Mouse (Mus musculus): ENCODE measurements around the gene 1700003H04Rik. TPM values are rescaled to one million over a fixed set of nuclear protein-coding genes. Genes with fewer than 3 reads are reported as not detected.

The 1700003H04Rik gene
- polyA plus RNA-seq, 1 experiment, result not detected

DNA sequence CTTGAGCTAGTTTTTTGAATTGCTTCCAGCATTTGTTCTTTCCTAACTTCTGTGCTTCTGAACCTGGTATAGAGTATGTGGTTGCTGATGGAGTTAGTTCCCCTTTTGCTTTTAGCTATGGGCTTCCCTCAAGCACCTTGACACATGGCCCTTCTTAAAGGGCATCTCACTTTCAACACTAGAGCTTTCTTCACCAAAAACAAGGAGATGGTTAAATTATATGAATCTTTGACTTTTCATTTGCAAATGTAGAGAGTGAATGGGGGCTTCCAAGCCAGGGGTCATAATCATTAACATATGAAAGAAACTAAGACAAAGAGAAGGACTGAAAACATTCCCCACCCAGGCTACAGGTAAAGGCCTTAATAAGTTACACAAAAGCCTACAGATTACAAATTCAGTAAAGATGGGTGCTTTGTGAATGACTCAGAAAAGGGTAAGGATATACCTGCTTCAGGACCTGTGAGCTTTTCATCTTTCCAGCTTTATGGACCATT, 25.2 kb upstream of the 1700003H04Rik start:
- Histone ChIP-seq H3K4me3 (no peak overlapping the region), H3K36me3 (ENCODE audit: control insufficient read depth, insufficient read depth) (no peaks in the 10 kb centered on the region), H3K4me2 (ENCODE audit: low read depth) (no peak overlapping the region), H3K79me2 (ENCODE audit: control insufficient read depth, insufficient read depth) (no peaks in the 10 kb centered on the region), H3K27me3 (ENCODE audit: control insufficient read depth, insufficient read depth, insufficient read length) (no peaks in the 10 kb centered on the region), H3ac (ENCODE audit: control insufficient read depth, insufficient read length) (no peak overlapping the region)
- TF ChIP-seq TCF12 (IDR thresholded peaks at IDR 0.05; ENCODE audit: insufficient read depth, poor library complexity, severe bottlenecking) (no peak), POLR2AphosphoS2 (IDR thresholded peaks at IDR 0.05; ENCODE audit: insufficient read length, low read depth) (no peak), E2F4 (IDR thresholded peaks at IDR 0.05; ENCODE audit: insufficient read depth) (no peak), CEBPB (IDR thresholded peaks at IDR 0.05; ENCODE audit: insufficient read depth, poor library complexity, severe bottlenecking) (no peak), REST (IDR thresholded peaks at IDR 0.05; ENCODE audit: insufficient read depth, insufficient read length) (no peak), SRF (IDR thresholded peaks at IDR 0.05; ENCODE audit: control insufficient read depth, insufficient read length, low read depth) (no peak), TCF3 (IDR thresholded peaks at IDR 0.05; ENCODE audit: insufficient read length, low read depth) (no peak), MYOD1 (IDR thresholded peaks at IDR 0.05; ENCODE audit: control insufficient read depth in 1 of 3, insufficient read length in 2 of 3, low read depth in 2 of 3) (no peak), MYOG (IDR thresholded peaks at IDR 0.05; ENCODE audit: control insufficient read depth in 1 of 3, insufficient read depth in 1 of 3, insufficient read length in 2 of 3, low read depth in 2 of 3) (no peak), POLR2A (IDR thresholded peaks at IDR 0.05; ENCODE audit: insufficient read length, low read depth) (no peak), MAX (IDR thresholded peaks at IDR 0.05; ENCODE audit: low read depth) (no peak)

DNA sequence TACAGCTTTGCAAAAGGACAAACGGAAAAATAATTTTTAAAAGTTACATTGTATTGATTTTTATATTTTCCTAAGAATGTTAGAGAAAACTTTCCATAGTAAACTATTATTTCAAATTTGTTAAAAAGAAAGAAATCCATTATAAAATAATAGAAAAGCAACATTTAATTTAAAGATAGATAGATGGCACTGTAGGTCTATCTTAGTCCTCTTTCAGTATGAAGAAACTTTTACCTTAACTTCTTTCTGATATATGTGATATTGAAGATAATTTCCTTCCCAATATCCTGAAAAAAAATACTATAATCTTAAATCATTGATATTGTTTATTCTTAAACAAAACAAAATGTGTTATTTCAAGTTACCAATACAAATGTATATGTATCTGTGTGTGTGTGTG, 24.6 kb upstream of the 1700003H04Rik start:
- no peaks in the 10 kb centered on the region for H3K27me3 ChIP-seq (ENCODE audit: control insufficient read depth, insufficient read depth, insufficient read length)
- H3K36me3 ChIP-seq (ENCODE audit: control insufficient read depth, insufficient read depth), result no peaks in the 10 kb centered on the region
- no peak overlapping the region for H3K4me3 ChIP-seq
- H3ac ChIP-seq (ENCODE audit: control insufficient read depth, insufficient read length), result no peak overlapping the region
- no peaks in the 10 kb centered on the region for H3K79me2 ChIP-seq (ENCODE audit: control insufficient read depth, insufficient read depth)
- no peak overlapping the region for H3K4me2 ChIP-seq (ENCODE audit: low read depth)
- TF ChIP-seq MYOG (IDR thresholded peaks at IDR 0.05; ENCODE audit: control insufficient read depth in 1 of 3, insufficient read depth in 1 of 3, insufficient read length in 2 of 3, low read depth in 2 of 3) (no peak), REST (IDR thresholded peaks at IDR 0.05; ENCODE audit: insufficient read depth, insufficient read length) (no peak), CEBPB (IDR thresholded peaks at IDR 0.05; ENCODE audit: insufficient read depth, poor library complexity, severe bottlenecking) (no peak), SRF (IDR thresholded peaks at IDR 0.05; ENCODE audit: control insufficient read depth, insufficient read length, low read depth) (no peak), TCF3 (IDR thresholded peaks at IDR 0.05; ENCODE audit: insufficient read length, low read depth) (no peak), TCF12 (IDR thresholded peaks at IDR 0.05; ENCODE audit: insufficient read depth, poor library complexity, severe bottlenecking) (no peak), MAX (IDR thresholded peaks at IDR 0.05; ENCODE audit: low read depth) (no peak), E2F4 (IDR thresholded peaks at IDR 0.05; ENCODE audit: insufficient read depth) (no peak), MYOD1 (IDR thresholded peaks at IDR 0.05; ENCODE audit: control insufficient read depth in 1 of 3, insufficient read length in 2 of 3, low read depth in 2 of 3) (no peak), POLR2A (IDR thresholded peaks at IDR 0.05; ENCODE audit: insufficient read length, low read depth) (no peak), USF1 (IDR thresholded peaks at IDR 0.05; ENCODE audit: low read depth) (no peak), POLR2AphosphoS2 (IDR thresholded peaks at IDR 0.05; ENCODE audit: insufficient read length, low read depth) (no peak)

DNA sequence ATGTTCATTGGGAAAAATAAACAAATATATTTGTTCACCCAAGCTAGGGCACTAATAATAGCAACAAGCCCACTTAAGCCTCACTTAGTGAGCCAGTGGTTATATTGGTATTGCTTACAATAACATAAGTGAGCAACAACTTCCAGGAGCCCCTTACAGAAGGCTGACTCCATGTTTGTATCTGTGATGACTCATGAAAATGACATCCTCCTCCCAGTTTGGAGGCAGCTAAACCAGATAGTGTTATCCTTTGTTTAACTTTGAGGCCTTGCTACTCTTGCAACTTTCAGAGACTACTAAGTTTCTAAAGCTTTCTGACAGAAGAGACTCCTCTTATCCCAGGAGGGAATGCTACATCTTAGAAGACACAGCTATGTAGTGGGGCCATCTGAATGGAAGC, 16.9 kb upstream of the 1700003H04Rik start:
- Histone ChIP-seq H3K36me3 (ENCODE audit: control insufficient read depth, insufficient read depth) (no peaks in the 10 kb centered on the region), H3K79me2 (ENCODE audit: control insufficient read depth, insufficient read depth) (no peaks in the 10 kb centered on the region), H3K4me2 (ENCODE audit: low read depth) (no peak overlapping the region), H3K4me3 (no peak overlapping the region), H3ac (ENCODE audit: control insufficient read depth, insufficient read length) (no peak overlapping the region), H3K27me3 (ENCODE audit: control insufficient read depth, insufficient read depth, insufficient read length) (no peaks in the 10 kb centered on the region)
- TF ChIP-seq TCF12 (IDR thresholded peaks at IDR 0.05; ENCODE audit: insufficient read depth, poor library complexity, severe bottlenecking) (no peak), MYOG (IDR thresholded peaks at IDR 0.05; ENCODE audit: control insufficient read depth in 1 of 3, insufficient read depth in 1 of 3, insufficient read length in 2 of 3, low read depth in 2 of 3) (no peak), TCF3 (IDR thresholded peaks at IDR 0.05; ENCODE audit: insufficient read length, low read depth) (no peak), MAX (IDR thresholded peaks at IDR 0.05; ENCODE audit: low read depth) (no peak), SRF (IDR thresholded peaks at IDR 0.05; ENCODE audit: control insufficient read depth, insufficient read length, low read depth) (no peak), USF1 (IDR thresholded peaks at IDR 0.05; ENCODE audit: low read depth) (no peak), MYOD1 (IDR thresholded peaks at IDR 0.05; ENCODE audit: control insufficient read depth in 1 of 3, insufficient read length in 2 of 3, low read depth in 2 of 3) (no peak), POLR2AphosphoS2 (IDR thresholded peaks at IDR 0.05; ENCODE audit: insufficient read length, low read depth) (no peak), E2F4 (IDR thresholded peaks at IDR 0.05; ENCODE audit: insufficient read depth) (no peak), REST (IDR thresholded peaks at IDR 0.05; ENCODE audit: insufficient read depth, insufficient read length) (no peak), CEBPB (IDR thresholded peaks at IDR 0.05; ENCODE audit: insufficient read depth, poor library complexity, severe bottlenecking) (no peak), POLR2A (IDR thresholded peaks at IDR 0.05; ENCODE audit: insufficient read length, low read depth) (no peak)

DNA sequence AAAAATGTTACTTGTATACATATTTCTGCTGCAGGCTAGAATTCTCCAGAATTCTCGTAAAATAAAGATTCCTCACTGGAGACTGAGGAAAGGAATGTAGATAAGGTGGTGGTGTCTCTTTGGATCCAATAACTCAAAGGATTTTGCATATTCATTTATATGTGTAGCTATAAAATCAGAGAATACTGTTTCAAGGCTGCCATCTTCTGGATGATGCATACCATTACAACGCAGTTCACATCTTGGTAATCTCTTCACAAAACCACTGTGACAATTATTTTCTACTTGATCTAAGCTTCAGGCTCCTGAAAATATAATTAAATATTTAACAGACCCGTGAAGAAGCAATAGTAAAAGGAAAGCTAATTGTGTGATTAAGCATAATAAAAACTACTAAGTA, 6.6 kb upstream of the 1700003H04Rik start:
- no peak overlapping the region for H3K4me3 ChIP-seq
- H3K79me2 ChIP-seq (ENCODE audit: control insufficient read depth, insufficient read depth), result no peaks in the 10 kb centered on the region
- TF ChIP-seq POLR2A (IDR thresholded peaks at IDR 0.05; ENCODE audit: insufficient read length, low read depth) (no peak), REST (IDR thresholded peaks at IDR 0.05; ENCODE audit: insufficient read depth, insufficient read length) (no peak)
- H3K4me2 ChIP-seq (ENCODE audit: low read depth), result no peak overlapping the region
- H3ac ChIP-seq (ENCODE audit: control insufficient read depth, insufficient read length), result no peak overlapping the region
- no peaks in the 10 kb centered on the region for H3K36me3 ChIP-seq (ENCODE audit: control insufficient read depth, insufficient read depth)
- no peaks in the 10 kb centered on the region for H3K27me3 ChIP-seq (ENCODE audit: control insufficient read depth, insufficient read depth, insufficient read length)

DNA sequence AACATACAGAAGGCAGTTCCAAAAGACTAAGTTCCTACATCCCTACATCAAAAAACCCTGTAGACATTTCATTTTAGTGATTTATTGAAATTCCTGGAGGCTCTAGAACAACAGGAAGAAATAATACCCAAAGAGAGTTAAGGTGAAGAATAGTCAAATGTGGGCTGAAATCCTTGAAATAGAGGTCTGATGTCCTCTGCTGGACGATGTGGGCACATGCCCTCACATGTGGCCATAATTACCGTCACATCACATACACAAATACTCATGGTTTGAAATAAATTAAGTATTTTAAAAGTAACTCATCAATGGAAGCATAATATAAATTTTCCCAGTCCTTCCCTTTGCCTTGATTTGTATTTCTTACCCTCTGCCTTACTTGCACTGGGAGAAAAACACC, 4.9 kb upstream of the 1700003H04Rik start:
- H3K79me2 ChIP-seq (ENCODE audit: control insufficient read depth, insufficient read depth), result no peaks in the 10 kb centered on the region
- no peaks in the 10 kb centered on the region for H3K27me3 ChIP-seq (ENCODE audit: control insufficient read depth, insufficient read depth, insufficient read length)
- no peaks in the 10 kb centered on the region for H3K36me3 ChIP-seq (ENCODE audit: control insufficient read depth, insufficient read depth)
- no peak overlapping the region for H3K4me3 ChIP-seq
- no peak overlapping the region for H3K4me2 ChIP-seq (ENCODE audit: low read depth)
- TF ChIP-seq TCF3 (IDR thresholded peaks at IDR 0.05; ENCODE audit: insufficient read length, low read depth), result no peak
- TF ChIP-seq MYOD1 (IDR thresholded peaks at IDR 0.05; ENCODE audit: control insufficient read depth in 1 of 3, insufficient read length in 2 of 3, low read depth in 2 of 3), result no peak
- no peak for TF ChIP-seq POLR2A (IDR thresholded peaks at IDR 0.05; ENCODE audit: insufficient read length, low read depth)
- no peak for TF ChIP-seq MYOG (IDR thresholded peaks at IDR 0.05; ENCODE audit: control insufficient read depth in 1 of 3, insufficient read depth in 1 of 3, insufficient read length in 2 of 3, low read depth in 2 of 3)
- no peak for TF ChIP-seq CEBPB (IDR thresholded peaks at IDR 0.05; ENCODE audit: insufficient read depth, poor library complexity, severe bottlenecking)
- TF ChIP-seq REST (IDR thresholded peaks at IDR 0.05; ENCODE audit: insufficient read depth, insufficient read length), result no peak
- TF ChIP-seq USF1 (IDR thresholded peaks at IDR 0.05; ENCODE audit: low read depth), result no peak
- no peak for TF ChIP-seq E2F4 (IDR thresholded peaks at IDR 0.05; ENCODE audit: insufficient read depth)
- TF ChIP-seq MAX (IDR thresholded peaks at IDR 0.05; ENCODE audit: low read depth), result no peak
- TF ChIP-seq TCF12 (IDR thresholded peaks at IDR 0.05; ENCODE audit: insufficient read depth, poor library complexity, severe bottlenecking), result no peak
- no peak for TF ChIP-seq POLR2AphosphoS2 (IDR thresholded peaks at IDR 0.05; ENCODE audit: insufficient read length, low read depth)
- no peak for TF ChIP-seq SRF (IDR thresholded peaks at IDR 0.05; ENCODE audit: control insufficient read depth, insufficient read length, low read depth)
- H3ac ChIP-seq (ENCODE audit: control insufficient read depth, insufficient read length), result no peak overlapping the region

All from myocyte (in vitro differentiated cells).